ENCODE assay signal across 20 mouse cellular contexts in genomic region chr1:132919258-132919657, GRCm38 (mm10). TPM values are rescaled to one million over a fixed set of nuclear protein-coding genes. Genes with fewer than 3 reads are reported as not detected.
"Had no signal": no experiment of that assay in that cellular context is flagged by ENCODE, and none has a peak within 500 bp of the region (broad histone marks: within the 10 kb centered on the region; RNA-seq: fewer than 3 reads in every experiment).

No protein-coding gene starts in this region.

- ATAC-seq: midbrain, embryonic 16.5 days had no signal

- H3K9me3 ChIP-seq: midbrain, embryonic 10.5 days; midbrain, embryonic 12.5 days; neural tube, embryonic 13.5 days; neural tube, embryonic 15.5 days had no signal

- H3K36me3 ChIP-seq: midbrain, embryonic 10.5 days; midbrain, embryonic 12.5 days; neural tube, embryonic 13.5 days; neural tube, embryonic 15.5 days had no signal

- H3K4me2 ChIP-seq: lung, embryonic 14.5 days; midbrain, embryonic 12.5 days; neural tube, embryonic 13.5 days; neural tube, embryonic 15.5 days had no signal

- DNase-seq: lung, adult 18-20 months; lung, embryonic 14.5 days; lung, postnatal 10 days; lung, postnatal 4 days; midbrain, embryonic 14.5 days; retina, postnatal 1 day; right cerebral cortex, adult 18-20 months; right cerebral cortex, postnatal 25 days; right cerebral cortex, postnatal 4 days; spleen, adult 18-20 months; thymus, adult 18-20 months; thymus, postnatal 14 days; thymus, postnatal 36 days had no signal

- H3K4me3 ChIP-seq: midbrain, embryonic 10.5 days; midbrain, embryonic 12.5 days; myocyte; neural tube, embryonic 13.5 days; neural tube, embryonic 15.5 days had no signal

- H3K9ac ChIP-seq: lung, embryonic 14.5 days; midbrain, embryonic 12.5 days; neural tube, embryonic 13.5 days; neural tube, embryonic 15.5 days had no signal

- H3K27ac ChIP-seq: midbrain, embryonic 10.5 days; midbrain, embryonic 12.5 days had no signal

- H3K27me3 ChIP-seq: neural tube, embryonic 13.5 days; neural tube, embryonic 15.5 days had no signal

RNA-seq across cellular contexts. Expression of gene Lrrn2, which starts 39.2 kb away (rescaled TPM):
- total RNA-seq: megakaryocyte-erythroid progenitor cell, adult 5-6 weeks had no signal
